Mouse (Mus musculus) monocyte, adult 59 days (primary cell): Measurements from ENCODE around the gene Saa3. TPM values are rescaled to one million over a fixed set of nuclear protein-coding genes. Genes with fewer than 3 reads are reported as not detected.

Experiments
- total RNA-seq, 2 experiments: library from RNA; stranded (reverse); gene quantifications; one replicate each; pipeline ENCODE4 v1.2.4; 2023

Saa3 gene
- total RNA-seq = 10 to 100 TPM in 1 of 2 experiments, 1 to 10 TPM in 1; 7.7 to 25.8 TPM

GRCm38 (mm10) chr7:46715600-46715999, at the start of gene Saa3:
Saa3 (minus strand) TSS chr7:46715700.

GRCm38 (mm10) chr7:46751490-46751889, 36.0 kb upstream of the Saa3 start, which contains the start of gene Saa2:
Saa2 (plus strand) TSS chr7:46751790.

GRCm38 (mm10) chr7:46742880-46743279, 27.4 kb upstream of the Saa3 start, which contains the start of gene Saa1:
Saa1 (minus strand) TSS chr7:46742980.

GRCm38 (mm10) chr7:46732458-46732857, 17.0 kb upstream of the Saa3 start, which contains the start of gene Saa4:
Saa4 (minus strand) TSS chr7:46732603.

GRCm38 (mm10) chr7:46710390-46710844, 5.1 kb downstream of the Saa3 start, which contains the start of gene Saal1:
Saal1 (minus strand) TSS chr7:46710680.

GRCm38 (mm10) chr7:46672160-46672672, 43.3 kb downstream of the Saa3 start, which contains the start of gene Tph1:
Tph1 (minus strand) TSS chr7:46672537.

Other genes with a start within 250 kb of the Saa3 start
- gene Sergef, start 75.9 kb downstream of the Saa3 start, total RNA-seq = 10 to 100 TPM; 13.5 to 16.1 TPM
- under 1 TPM in 1 of 2 experiments, not detected in 1; 0.24 TPM for gene Tph1, start 43.2 kb downstream of the Saa3 start, total RNA-seq
- 1 to 10 TPM; 5.8 to 7.5 TPM for gene Saal1, start 5.0 kb downstream of the Saa3 start, total RNA-seq
- gene Saa4, start 16.9 kb upstream of the Saa3 start, total RNA-seq = not detected
- not detected for gene Saa1, start 27.3 kb upstream of the Saa3 start, total RNA-seq
- not detected for gene Saa2, start 36.1 kb upstream of the Saa3 start, total RNA-seq
- gene Hps5, start 80.4 kb upstream of the Saa3 start, total RNA-seq = 10 to 100 TPM; 72.8 to 83.2 TPM
- 10 to 100 TPM; 45.2 to 51.2 TPM for gene Gtf2h1, start 80.4 kb upstream of the Saa3 start, total RNA-seq
- 100 to 1,000 TPM; 165 to 177 TPM for gene Ldha, start 125.8 kb upstream of the Saa3 start, total RNA-seq
- not detected for gene Ldhc, start 145.5 kb upstream of the Saa3 start, total RNA-seq
- 10 to 100 TPM; 60.2 to 69.5 TPM for gene Tsg101, start 204.3 kb upstream of the Saa3 start, total RNA-seq
- gene Uevld, start 242.8 kb upstream of the Saa3 start, total RNA-seq = 1 to 10 TPM; 9.4 to 9.7 TPM